Mouse (Mus musculus): ENCODE measurements around the gene Capza1.
A peak's percentile ranks its signal among the peaks of the same experiment; 100 is the strongest.
"Not testable (repeated sequence)": the region's sequence is repeated elsewhere in the genome, so short reads cannot be mapped to it uniquely, and the experiment has no call there.

Gene Capza1

DNA sequence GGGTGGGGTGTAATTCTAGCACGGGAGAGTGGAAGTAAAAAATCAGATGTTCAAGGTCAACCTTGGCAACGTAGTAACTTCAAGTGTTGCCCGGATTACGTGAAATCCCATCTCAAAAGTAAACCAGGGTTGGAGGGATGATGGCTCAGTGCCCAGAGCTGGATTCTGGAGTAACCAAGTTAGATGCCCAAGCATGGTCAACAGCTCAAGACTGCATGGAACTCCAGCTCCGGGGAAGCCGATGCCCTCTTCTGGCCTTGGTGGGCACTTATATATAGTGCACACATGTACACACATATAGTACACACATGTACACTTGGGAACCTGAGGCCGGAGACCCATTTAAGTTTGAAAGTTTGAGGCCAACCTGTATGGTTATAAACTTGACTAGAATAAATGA, 48.2 kb downstream of the Capza1 start:
- no peak for DNase-seq

DNA sequence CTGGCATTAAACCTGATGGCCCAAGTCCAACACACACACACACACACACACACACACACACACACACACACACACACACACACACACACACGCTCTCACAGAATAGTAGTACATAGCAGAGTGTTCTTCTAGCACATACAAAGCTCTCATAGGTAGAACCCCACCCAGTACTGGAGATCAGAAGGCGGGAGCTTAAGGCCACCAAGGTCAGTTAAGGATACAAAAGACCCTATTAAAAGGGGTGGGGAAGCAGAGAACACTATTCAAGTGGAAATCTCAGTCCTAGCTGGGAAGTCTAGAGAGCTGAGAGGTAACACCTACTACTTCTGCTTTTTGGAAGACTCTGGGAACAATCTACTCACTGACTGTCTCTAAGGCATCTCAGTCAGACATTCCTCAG, 49.0 kb downstream of the Capza1 start:
- DNase-seq, result no peak

DNA sequence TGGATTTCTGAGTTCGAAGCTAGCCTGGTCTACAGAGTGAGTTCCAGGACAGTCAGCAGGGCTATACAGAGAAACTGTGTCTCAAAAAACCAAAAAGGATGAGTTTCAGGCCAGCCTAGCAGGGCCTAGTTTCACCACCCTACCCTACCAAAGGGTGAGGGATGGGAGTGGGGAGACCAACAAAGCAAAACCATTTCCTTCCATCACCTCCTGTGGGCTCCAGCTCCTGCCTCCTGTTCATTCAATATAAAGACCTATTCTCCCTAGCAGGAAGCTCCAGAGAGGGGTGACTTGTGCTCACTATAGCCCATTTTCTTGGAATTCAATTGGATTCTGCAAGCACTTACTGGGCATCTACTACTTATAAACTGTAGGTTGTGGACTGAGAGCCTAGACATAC, 49.6 kb downstream of the Capza1 start:
- no peak for DNase-seq

DNA sequence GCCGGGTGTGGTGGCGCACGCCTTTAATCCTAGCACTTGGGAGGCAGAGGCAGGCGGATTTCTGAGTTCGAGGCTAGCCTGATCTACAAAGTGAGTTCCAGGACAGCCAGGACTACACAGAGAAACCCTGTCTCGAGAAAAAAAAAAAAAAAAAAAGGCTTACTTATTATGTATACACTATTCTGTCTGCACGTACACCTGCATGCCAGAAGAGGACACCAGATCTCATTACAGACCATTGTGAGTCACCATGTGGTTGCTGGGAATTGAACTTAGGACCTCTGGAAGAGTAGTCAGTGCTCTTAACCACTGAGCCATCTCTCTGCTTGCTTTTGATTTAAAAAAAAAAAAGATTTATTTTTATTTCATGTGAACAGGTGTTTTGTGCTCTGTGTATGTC, 51.1 kb downstream of the Capza1 start:
- DNase-seq, result not testable (repeated sequence)

DNA sequence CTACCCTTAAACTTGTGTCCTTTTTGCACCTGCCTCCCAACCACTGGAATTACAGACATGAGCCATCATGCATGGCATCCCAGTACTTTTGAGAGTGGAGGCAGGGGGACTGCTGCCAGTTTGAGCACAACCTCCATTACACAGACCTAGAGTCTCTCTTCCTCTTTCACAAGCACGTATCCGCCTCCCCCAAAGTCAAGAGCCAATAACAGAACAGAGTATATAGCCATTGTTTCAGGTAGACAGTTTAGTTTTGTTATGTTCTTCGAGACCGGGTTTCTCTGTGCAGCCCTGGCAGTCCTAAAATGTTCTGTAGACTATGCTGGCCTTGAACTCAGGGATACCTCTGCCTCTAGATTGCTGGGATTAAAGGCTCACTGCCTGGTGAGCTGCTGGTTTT, 52.1 kb downstream of the Capza1 start:
- no peak for DNase-seq

DNA sequence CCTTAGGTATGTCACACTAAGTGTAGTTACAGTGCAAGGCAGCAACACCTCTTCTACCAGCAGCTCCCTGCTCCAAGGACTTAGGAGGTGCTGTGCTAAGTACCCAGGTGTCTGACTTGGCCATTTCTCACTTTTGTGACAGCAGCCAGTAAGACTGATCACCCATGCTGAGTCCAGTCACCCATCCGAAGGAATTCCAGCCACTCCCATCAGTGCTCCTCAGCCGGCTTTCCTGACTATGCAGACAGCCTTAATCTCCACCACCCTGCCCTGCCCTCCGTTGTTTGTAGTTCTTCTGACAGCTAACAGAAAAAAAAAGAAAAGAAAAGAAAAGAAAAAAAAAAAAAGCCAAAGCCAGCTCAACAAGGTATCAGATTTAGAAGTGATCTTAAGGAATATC, 52.6 kb downstream of the Capza1 start:
- DNase-seq, result no peak

DNA sequence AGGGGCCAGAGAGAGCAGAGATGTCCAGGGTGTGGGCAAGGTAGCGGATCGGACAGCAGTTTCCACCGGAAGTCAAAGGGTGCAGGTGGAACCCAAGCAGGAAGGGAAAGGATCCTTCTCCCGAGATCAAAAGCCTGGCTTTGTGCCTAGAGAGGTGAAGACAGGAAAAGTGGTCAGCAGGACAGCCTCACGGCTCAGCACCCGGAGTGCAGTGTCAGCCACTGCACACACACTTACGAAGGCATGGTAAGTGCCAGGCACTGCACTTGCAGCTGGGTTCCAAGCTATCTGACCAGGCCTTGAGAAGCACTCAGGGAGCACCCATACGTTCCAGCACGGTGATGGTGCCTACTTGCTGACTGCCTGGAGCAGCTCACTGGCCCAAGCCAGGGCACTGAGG, 58.8 kb downstream of the Capza1 start:
- DNase-seq, result no peak

DNA sequence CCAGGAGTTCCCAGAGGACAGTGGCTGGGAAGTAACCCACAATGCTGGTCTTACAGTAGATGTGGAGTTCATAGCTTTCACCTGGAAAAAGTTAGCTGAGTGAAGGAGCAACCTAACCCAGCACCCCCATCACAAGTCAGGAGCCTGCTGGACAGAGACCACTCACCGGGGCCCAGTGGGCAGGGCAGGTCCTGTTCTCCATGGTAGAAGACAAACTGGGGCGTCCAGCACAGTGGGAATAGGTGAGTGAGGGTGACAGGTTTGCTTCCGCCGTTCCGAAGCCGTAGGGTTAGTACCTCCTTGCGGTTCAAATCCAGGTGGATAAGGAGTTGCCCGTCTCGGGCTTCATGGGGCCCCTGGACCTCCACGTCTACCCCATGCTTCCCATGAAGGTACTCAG, 60.0 kb downstream of the Capza1 start:
- DNase-seq, result no peak

DNA sequence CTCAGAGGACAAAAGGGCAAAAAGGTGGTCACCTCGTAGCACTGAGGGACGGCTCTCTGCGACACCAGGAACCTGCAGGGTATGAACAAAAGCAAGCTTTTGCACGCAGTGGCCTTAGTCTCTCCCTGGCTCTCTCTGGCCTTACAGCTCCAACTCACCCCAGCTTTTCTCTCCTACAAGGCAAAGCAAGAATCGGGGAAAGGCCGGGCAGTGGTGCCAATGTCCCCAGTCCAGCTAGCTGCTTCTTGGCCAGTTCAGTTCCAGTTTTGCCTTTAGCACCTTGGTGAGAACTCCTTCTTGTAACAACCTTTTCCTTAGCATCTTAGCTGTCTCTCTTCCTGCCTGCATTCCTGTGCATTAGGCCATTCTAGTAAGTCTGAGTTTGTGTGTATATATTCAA, 62.8 kb downstream of the Capza1 start:
- no peak for DNase-seq

DNA sequence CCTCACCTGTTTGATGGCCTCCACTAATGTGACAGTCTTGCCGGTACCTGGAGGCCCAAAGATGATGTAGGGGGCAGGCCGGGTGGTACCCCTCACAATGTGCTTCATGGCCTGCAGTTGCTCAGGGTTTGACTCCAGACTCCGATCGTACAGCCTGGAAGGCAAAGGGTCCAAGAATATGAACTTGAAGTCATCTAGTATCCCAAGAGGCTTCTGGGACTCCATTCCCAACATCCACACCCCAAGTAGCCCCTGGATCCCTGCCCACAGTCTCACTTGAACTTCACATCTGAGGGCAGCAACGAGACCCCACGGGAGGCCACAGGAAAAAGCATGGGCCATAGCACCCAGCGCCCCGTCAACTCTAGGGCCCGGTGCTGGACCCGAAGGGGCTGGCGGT, 63.6 kb downstream of the Capza1 start:
- DNase-seq, result no peak

DNA sequence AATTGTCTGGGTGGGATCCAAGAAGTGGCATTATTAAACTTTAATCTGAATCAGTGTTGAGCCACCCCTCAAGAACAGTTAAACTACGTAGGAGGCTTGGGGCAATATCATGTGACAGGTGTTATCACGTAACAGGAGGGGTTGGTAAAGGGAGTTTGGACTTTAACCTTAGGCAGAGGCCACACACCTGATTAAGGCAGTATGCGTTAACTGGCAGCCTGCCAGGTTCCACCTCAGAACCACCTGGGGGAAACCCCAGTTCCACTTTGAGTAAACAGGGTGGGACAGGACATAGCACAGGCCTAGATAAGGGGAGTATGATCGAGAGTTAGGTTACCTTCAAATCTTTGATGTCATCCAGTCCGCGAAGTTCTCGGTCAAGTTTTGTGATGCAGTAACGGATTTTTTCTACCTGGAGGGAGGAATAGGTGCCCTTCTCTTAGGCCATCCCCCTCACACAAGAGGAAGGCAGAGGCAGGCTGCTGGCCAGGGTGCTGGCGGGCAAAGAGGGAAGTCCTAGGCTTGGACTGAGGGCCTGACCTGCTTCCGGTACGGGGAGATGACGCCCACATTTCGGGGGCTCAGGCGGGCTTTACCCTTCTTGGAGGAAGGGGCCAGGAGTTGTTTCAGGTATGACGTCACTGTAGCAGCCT, 67.7 kb downstream of the Capza1 start:
- no peak for DNase-seq

DNA sequence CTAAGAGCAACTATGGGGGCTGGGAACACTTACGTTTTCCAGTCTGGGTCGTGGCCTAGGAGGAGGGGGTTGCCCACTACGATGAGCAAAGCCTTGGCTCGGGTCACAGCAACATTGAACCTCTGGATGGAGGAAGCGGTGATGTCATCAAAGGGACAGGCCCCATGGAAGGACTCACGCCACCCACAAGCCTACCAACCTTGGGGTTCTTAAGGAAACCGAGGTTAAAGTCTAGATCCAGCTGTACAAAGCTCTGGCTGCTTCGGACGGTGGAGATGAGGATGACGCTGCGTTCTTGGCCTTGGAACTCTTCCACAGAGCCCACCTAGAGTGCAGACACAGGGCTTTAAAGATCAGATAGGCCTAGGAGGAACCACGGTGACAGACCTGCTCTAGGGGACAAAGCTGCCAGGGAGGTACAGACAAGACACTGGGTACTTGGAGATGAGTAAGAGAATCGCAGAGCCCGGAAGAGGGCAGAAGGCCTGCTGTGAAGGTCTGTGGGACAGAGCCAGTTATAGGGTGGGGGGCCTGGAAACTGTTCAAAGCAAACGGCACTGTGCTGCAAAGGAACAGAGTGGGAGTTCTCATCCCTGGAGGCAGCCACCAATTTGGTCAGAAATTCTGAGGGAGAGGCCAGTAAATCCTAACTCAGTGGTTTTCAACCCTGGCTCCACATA, 68.5 kb downstream of the Capza1 start:
- no peak for DNase-seq

DNA sequence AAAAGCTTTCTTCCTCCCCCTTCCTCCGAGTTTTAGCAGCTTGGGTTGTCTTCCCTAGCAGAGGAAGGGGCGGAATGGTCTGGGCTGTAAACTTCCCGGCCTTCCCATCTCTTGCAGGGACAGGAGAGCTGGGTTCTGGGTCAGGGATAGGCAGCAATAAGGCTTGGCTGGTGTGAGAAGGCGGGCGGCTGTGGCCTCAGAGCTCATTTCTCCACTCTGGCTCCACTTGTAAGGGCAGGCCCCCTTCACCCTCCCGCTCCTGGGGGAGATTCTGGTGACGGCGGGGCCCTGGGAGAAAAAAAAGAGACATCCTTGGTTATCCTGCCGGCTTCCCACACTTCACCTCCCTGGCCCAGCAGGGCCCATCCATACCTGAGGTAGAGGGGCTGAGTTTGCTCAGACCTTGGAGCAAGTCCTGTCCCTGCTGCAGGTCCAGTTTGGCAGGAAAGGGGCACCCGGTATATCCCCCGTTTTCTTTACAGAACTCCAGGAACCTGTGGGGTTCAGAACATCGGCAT, 69.3 kb downstream of the Capza1 start:
- DNase-seq, result no peak

DNA sequence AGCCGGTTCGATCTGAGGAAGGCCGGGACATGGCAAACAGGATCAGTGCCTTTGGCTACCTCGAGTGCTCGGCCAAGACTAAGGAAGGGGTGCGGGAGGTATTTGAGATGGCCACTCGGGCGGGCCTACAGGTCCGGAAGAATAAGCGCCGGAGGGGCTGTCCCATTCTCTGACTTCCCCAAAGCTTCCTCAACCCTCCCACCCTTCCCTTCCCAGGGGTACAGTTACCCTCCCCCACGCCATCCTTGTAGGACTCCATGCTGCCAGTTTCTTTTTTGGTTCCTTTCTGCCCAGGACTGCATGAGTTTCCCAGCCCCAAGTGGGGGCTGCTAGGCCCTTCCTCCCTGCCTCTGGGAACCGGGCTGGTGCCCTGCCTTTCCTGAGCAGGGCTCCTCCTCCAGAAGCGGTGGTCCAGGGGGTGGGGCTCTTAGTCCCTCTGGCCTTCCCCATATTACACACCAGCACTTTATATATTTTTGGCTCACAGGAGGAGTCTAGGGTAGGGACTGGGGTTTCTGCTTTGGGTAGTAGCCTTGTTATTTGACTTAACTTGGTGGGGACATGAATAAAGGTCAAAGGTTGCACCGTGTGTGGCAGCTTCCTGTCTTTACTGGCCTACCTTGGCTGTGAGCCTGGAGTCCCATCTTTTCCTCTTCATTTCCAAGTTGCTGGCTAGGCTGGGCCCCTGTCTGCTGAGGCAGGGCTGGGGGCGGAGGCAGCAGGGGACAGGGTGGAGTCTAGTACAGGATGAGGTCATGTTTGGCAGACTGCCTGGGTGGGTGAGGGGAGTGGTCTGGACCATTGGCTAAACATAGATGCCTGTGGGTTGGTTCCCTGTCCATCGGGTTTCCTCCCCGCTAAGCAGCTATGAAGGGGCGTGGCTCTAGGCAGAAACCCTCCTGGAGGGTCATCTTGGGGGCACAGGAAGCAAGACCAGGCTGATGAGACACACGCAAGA, 70.2 kb downstream of the Capza1 start:
- peak; percentile 39 to 40 for DNase-seq

DNA sequence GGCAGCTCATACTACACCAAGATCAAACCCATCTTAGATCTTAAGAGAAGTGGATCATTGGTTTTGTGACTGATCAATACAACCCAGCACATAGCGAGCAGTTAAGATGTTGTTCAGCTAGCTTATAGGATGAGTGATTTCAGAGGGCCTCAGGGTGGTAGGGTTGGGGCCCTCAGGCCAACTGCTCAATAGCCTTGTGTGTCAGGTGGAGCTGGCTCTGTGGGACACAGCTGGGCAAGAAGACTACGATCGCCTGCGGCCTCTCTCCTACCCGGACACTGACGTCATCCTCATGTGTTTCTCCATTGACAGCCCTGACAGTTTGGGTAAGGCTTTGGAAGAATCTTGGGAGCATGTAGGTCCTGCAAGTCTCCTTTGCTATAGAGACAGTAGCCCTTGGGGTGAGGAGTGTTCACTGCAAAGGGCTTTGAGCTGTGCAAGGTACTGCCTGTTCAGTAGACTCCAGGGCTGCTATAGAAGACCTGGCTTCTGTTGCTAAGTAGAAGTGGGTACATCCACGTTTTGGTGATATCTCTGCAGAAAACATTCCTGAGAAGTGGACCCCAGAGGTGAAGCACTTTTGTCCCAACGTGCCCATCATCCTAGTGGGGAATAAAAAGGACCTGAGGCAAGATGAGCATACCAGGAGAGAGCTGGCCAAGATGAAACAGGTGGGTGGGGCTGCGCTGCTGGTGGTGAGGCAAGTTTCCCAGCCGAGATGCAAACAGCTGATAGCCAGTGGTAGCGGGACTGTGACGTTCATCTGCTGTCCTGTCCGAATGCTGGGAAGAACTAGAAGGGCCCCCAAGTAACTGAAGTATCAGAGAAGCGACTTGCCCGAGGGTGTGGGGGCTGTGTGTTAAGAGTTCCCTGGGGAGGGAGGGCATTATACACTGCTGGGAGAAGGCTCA, 71.7 kb downstream of the Capza1 start:
- no peak for DNase-seq

DNA sequence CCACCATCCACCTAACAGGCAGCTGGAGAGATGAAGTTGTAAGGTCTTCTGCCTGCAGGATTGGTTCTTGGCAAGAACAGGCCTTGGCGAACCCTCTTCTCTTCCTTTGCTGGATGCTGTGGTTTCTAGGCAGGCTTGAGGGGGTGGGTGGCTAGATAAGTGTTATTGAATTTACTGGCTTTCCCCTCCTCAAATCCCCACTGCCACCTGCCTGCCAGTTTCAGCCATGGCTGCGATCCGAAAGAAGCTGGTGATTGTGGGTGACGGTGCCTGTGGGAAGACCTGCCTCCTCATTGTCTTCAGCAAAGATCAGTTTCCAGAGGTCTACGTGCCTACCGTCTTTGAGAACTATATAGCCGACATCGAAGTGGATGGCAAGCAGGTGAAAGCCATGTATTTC, 72.6 kb downstream of the Capza1 start:
- no peak for DNase-seq

DNA sequence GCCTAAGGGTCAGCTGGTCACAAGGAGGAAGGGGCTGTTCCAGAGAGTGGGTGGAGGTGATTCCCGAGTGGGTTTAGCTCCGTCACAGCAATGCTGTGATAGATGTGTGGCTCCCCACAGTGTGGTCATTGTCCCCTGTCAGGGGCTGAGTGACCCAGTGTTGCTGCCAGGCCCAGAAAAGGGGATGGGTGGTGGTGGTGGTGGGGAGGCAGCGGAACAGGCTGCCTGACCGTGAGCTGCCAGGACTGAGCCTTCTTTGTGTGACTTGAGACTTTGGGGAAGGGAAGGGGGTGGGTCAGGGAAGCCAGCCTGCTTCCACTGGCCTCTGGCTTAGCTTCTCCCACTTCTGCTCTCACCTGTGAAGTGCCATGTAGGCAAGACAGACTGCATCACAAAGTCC, 73.3 kb downstream of the Capza1 start:
- DNase-seq, result no peak

DNA sequence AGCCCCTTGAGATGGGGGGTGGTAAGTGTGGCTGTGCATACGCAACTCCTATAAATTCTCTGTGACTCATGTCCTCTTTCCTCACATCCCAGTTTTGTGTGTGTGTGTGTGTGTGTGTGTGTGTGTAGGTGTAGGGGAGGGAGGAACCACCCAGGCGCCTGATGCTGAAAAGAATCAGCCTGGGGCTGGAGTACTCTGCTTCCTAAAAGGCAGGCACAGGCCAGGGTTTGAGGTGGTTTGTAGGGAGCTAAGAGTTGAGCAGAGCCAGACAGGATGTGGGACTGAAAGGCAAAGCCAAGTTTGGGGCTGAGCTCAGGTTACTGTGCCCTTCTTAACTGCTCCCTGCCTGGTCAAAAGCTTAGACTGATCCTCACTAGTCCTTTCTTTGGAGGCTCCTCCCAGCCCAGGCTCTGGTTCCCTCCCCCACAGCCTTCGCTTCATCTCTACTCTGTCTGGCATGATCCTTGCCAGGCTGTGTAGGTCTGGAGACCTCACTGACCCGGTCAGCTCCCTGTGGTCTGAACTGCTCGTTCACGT, 73.8 kb downstream of the Capza1 start:
- no peak for DNase-seq

DNA sequence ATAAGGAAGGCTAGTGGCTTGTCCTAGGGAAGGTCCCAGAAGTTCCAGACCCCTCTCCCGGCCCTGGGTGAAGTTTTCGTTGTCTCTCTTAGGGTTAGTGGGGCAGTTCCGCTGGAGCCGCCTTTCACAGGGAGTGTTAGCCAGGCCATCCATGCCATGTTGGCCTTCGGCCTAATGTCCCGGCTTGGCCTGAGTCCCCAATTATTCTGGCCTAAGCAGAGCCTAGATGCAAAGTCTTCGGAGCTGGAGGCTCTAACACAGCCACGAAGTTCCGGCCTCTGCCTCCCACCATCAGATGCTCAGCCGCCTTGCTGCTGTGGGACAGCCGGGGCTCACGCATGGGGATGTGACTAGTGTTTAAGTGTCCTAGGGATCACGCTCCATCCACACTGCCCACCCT, 74.5 kb downstream of the Capza1 start:
- DNase-seq, result no peak

DNA sequence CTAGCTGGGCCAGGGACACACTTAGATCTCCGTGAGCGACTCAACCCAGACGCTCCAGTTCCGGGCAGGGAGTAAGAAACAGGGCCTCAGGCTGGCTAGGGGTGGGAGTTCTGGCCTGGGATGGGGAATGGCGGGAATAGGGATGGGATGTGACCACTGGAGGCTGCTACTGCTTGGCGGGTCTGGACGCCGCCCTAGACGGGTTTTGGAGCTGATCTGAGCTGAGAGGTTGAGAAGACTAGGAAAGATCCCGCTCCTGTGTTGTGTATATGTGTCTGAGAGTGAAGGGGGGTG, 75.0 kb downstream of the Capza1 start:
- no peak for DNase-seq

DNA sequence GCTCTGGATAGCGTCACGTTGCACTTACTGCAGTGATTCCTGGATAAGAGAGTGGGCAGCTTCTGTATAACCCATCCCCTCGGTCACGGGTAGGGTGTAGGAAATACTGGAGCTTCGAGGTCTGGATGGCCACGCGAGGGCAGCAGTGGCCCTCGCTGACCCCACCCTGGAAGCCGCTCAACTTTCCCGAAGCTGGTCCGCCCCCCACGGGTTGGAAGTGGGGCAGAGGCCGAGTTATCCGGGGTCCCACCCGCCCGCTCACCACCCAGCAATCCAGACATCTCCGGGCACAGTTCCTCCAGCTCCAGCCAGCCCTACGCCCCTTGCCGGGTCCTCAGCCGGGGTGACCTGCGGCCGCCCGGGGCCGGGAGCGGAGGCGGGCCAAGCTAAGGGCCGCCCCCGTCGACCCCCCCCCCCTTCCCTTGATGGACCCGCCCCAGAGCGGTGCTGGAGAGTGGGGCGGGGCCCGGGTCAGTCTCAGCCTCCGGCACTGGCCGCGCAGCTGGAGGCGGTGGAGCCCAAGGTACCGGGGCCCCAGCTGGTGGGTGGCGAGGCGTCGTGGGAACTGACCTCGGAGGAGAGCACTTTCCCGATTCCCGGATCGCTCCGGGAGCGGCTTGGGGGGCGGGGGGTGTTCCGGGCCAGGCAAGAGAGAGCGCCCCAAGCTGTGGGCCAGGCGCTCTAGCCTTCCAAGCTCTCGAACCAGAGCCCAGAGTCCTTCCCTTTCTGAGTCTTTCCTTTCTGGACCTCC, 75.6 kb downstream of the Capza1 start:
- peak in 1 of 2 experiments; percentile 28 for DNase-seq

DNA sequence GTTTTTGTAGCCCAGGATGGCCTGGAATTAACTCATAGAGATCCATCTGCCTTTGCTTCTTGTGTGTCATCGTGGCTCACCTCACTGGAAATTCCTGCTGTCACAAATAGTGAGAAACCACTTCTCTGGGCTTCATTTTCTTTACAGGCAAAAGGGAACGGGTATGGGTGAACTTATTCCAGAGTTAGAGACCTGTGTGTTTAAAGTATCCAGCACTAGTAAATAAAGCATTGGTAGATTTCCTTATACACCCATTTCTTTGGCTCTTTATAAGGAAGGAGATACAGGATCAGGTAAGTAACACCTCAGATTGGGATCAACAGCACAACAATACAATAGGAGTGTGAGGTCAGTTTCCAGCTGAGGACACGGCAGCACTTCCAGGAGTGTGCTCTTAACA, 76.2 kb downstream of the Capza1 start, which contains the start of gene Rhoc:
Gene Rhoc, plus strand, starts transcription at position 301 of the 400 bp plus-strand sequence.
- no peak for DNase-seq

All from B cell, adult 2 months (primary cell).